Mouse (Mus musculus) lung, adult 2 months (tissue): Measurements from ENCODE around the gene Mmp19.

ENCODE experiments used
- CTCF ChIP-seq: fragments of 200-500 bp; IDR thresholded peaks from 2 replicates; pipeline ENCODE4 v1.5.1; 2011; ENCODE audit warnings: mild to moderate bottlenecking, low read length, control low read depth; ENCODE audit not compliant: insufficient read depth
- POLR2A ChIP-seq: fragments of 200-500 bp; IDR thresholded peaks from 2 replicates; pipeline ENCODE4 v1.6.1; 2011; ENCODE audit warnings: low read depth, mild to moderate bottlenecking, control low read depth, low read length, borderline replicate concordance; ENCODE audit errors: extremely low read depth

DNA sequence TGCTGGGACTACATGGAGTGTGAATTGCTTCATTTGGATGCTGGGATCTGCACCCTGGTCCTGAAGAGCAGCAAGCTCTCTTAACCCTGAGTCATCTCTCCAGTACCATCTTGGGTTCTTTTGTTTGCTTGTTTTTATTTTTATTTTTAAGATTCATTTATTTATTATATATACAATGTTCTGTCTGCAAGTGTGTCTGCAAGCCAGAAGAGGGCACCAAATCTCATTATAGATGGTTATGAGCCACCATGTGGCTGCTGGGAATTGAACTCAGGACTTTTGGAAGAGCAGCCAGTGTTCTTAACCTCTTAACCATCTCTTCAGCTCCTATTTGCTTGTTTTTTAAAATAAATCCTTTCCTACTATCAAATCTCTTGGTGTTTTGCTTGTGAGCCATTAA, 46.7 kb downstream of the Mmp19 start:
- TF ChIP-seq CTCF (no peak), POLR2A (no peak)
